Mouse (Mus musculus) induced T-regulatory cell, adult 2 months (primary cell): ENCODE results near the gene Afg1l.

Experiments used
- DNase-seq: peaks from one replicate; pipeline ENCODE4 v3.0.0-alpha.2; 2012; ENCODE audit warnings: low read depth

Afg1l gene

GRCm38 (mm10) chr10:42383708-42384107 is 94.7 kb downstream of the Afg1l start:
- DNase-seq: no peak

- DNase-seq: no peak
Measured at GRCm38 (mm10) chr10:42364216-42364615, 114.1 kb downstream of the Afg1l start.

- peak; percentile 34 for DNase-seq
Measured at GRCm38 (mm10) chr10:42355980-42356379, 122.4 kb downstream of the Afg1l start.

GRCm38 (mm10) chr10:42347986-42348385 is 130.4 kb downstream of the Afg1l start:
- DNase-seq: no peak

- no peak for DNase-seq
Measured at GRCm38 (mm10) chr10:42347127-42347526, 131.2 kb downstream of the Afg1l start.

- no peak for DNase-seq
Measured at GRCm38 (mm10) chr10:42346179-42346877, 132.0 kb downstream of the Afg1l start.

GRCm38 (mm10) chr10:42342714-42343113 is 135.7 kb downstream of the Afg1l start:
- DNase-seq: no peak

GRCm38 (mm10) chr10:42341815-42342457 is 136.4 kb downstream of the Afg1l start:
- no peak for DNase-seq

GRCm38 (mm10) chr10:42340426-42340793 is 138.0 kb downstream of the Afg1l start:
- DNase-seq: no peak

GRCm38 (mm10) chr10:42339773-42340425 is 138.5 kb downstream of the Afg1l start:
- DNase-seq: no peak

- DNase-seq: no peak
Measured at GRCm38 (mm10) chr10:42338456-42338855, 139.9 kb downstream of the Afg1l start.

- DNase-seq: no peak
Measured at GRCm38 (mm10) chr10:42327576-42327975, 150.8 kb downstream of the Afg1l start.

- DNase-seq: no peak
Measured at GRCm38 (mm10) chr10:42325305-42325704, 153.1 kb downstream of the Afg1l start.

GRCm38 (mm10) chr10:42323978-42324377 is 154.4 kb downstream of the Afg1l start:
- no peak for DNase-seq

- no peak for DNase-seq
Measured at GRCm38 (mm10) chr10:42313222-42313786, 165.1 kb downstream of the Afg1l start.

- no peak for DNase-seq
Measured at GRCm38 (mm10) chr10:42312557-42312956, 165.8 kb downstream of the Afg1l start.

GRCm38 (mm10) chr10:42308687-42308987 is 169.7 kb downstream of the Afg1l start:
- DNase-seq: no peak

- peak; percentile 39 for DNase-seq
Measured at GRCm38 (mm10) chr10:42307980-42308686, 170.2 kb downstream of the Afg1l start.

- no peak for DNase-seq
Measured at GRCm38 (mm10) chr10:42306422-42306821, 171.9 kb downstream of the Afg1l start.

- DNase-seq: no peak
Measured at GRCm38 (mm10) chr10:42300805-42301204, 177.6 kb downstream of the Afg1l start.

- DNase-seq: no peak
Measured at GRCm38 (mm10) chr10:42299967-42300366, 178.4 kb downstream of the Afg1l start.

GRCm38 (mm10) chr10:42299426-42299825 is 178.9 kb downstream of the Afg1l start:
- DNase-seq: no peak
